Mouse (Mus musculus) ZHBTc4 (cell line): ENCODE results near the gene Stk17b.
"Not testable (repeated sequence)": the region's sequence is repeated elsewhere in the genome, so short reads cannot be mapped to it uniquely, and the experiment has no call there.

Experiments used
- DNase-seq: peaks from one replicate; pipeline ENCODE4 v3.0.0-alpha.2; 2011; ENCODE audit warnings: low read depth, low spot score

Stk17b gene

GRCm38 (mm10) chr1:53782079-53782478, 2.9 kb downstream of the Stk17b start:
- no peak for DNase-seq

DNA sequence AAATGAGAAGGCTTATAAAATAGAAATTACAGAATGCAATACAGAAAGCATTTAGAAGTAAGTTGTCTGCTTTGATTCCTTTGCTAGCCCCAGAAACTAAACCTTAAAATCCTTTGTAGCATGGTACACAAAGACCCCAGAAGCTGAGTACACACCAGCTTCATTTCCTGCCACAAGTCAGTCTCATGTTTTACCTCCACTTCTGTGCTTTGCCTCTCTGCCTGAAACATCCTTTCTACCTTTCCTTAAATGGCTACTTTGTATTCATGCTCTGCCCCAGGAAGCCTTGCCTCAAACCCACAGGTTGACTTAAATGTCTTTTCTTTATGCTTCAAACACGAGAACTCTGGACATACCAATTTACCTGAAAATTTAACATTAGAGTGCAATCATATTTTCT, 3.7 kb downstream of the Stk17b start:
- no peak for DNase-seq

- DNase-seq, result no peak
Observed at GRCm38 (mm10) chr1:53776176-53776905, 8.7 kb downstream of the Stk17b start.

DNA sequence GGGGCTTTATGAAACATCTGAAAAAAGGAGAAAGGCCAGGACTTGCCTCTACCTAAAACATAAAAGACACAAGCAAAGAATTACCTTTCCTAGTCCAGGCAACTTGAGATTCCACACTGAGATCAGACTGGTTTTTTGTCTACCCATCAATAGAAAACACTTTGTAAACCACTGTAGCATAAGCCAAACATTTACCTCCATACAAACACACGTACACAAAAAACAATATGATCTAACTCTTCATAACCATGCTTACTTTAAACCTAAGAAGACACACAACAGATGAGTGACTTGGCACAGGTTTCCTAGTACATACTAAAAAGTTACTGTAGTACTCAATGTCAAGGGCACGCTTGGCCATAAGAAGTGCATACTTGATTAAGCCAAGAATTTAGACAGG, 9.5 kb downstream of the Stk17b start:
- no peak for DNase-seq

- DNase-seq, result no peak
Observed at GRCm38 (mm10) chr1:53775036-53775435, 10.0 kb downstream of the Stk17b start.

- no peak for DNase-seq
Observed at GRCm38 (mm10) chr1:53774571-53774970, 10.5 kb downstream of the Stk17b start.

DNA sequence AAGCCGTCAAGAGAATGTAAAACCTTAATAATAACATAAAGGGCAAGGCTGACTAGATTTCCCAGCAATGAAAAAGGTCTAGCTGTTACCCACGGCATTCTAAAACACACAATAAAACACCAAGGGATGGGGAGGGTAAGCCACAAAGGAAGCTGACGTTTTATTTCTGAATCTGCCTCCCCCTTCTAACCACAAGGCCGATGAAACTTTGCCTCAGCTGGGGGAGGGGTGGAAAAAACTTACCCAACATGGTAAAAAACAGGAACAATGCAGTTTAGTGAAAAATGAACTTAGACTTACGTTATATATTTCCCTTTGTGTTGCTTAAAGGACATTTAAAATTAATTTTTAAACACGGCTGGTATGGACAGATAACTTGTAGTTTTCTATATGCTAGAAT, 11.0 kb downstream of the Stk17b start:
- no peak for DNase-seq

DNA sequence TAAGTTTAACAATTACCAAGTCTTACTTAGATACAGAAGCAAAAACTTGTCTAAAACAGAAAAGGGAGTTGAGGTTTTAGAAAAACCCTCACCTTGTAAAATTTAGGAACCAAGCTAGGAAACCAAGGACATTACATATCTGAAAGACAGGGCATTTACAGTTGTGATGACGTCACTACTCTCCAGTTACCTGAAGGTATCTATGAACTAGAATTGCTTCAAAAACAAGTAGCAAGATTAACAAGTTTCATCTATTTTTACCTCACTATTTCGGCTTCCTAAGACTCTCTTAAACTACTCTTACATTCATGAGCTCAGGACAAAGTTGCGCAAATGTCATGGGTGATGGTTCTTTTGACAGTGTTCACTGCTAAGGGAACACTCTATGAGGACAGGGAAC, 12.1 kb downstream of the Stk17b start:
- no peak for DNase-seq

DNA sequence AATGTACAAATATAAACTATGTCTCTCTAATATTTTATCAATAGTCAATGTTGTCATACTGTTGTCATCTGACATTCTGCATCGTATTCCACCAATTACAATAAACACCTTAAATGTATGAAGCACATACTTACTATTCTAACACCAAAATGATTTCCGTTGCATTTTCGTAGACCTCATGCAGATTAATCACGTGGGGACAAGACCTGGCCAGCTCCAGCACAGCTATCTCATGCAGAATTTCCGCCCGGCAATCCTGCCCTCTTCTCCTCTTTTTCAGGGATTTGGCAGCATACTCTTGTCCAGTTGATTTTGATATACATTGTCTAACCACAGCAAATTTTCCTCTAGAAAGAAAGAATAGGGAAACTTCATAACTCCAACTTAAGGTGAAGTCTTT, 13.5 kb downstream of the Stk17b start:
- DNase-seq, result no peak

- no peak for DNase-seq
Observed at GRCm38 (mm10) chr1:53766112-53766511, 18.9 kb downstream of the Stk17b start.

- DNase-seq, result no peak
Observed at GRCm38 (mm10) chr1:53757316-53757715, 27.7 kb downstream of the Stk17b start.

- not testable (repeated sequence) for DNase-seq
Observed at GRCm38 (mm10) chr1:53753501-53753900, 31.5 kb downstream of the Stk17b start.

DNA sequence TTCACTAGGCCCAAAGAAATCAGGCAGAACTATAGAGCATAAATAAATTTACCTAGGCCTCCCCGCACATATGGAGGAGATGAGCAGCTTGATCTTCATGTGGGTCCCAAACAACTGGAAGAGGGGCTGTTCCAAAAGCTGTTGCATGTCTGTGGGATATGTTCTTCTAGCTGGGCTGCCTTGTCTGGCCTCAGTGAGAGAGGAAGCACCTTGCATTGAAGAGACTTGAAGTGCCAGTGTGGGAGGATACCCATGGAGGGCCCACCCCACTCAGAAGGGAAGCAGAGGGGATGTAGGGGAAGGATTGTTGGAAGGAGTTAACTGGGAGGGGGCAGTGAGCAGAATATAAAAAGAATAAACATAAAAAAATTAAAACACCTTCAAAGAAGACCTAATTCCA, 33.9 kb downstream of the Stk17b start:
- peak; percentile 58 for DNase-seq

GRCm38 (mm10) chr1:53750697-53751096, 34.3 kb downstream of the Stk17b start:
- DNase-seq, result peak; percentile 56

DNA sequence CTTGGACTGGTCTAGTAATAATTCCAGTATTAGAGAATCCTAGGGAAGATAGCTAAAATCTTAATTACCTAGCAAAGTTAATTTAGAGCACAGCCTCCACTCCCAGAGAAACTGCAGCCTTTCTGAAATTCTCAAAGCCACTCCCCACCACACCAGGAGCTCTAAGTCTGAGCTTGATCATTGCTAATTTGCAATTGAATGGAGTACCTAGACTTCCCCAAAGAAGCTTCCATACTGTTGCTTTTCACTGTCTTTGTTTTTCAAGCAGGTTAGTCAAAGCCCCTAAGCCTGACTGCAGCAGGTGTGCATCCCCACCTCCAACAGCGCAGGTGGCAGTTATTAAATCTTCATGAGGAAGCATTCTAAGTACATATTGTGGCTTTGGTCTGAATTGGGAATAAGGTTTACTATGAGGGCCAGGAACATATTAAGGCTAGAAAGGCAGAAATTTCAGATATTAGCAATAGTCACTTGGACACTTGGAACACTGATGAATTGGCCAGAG, 35.1 kb downstream of the Stk17b start:
- DNase-seq, result peak; percentile 86

DNA sequence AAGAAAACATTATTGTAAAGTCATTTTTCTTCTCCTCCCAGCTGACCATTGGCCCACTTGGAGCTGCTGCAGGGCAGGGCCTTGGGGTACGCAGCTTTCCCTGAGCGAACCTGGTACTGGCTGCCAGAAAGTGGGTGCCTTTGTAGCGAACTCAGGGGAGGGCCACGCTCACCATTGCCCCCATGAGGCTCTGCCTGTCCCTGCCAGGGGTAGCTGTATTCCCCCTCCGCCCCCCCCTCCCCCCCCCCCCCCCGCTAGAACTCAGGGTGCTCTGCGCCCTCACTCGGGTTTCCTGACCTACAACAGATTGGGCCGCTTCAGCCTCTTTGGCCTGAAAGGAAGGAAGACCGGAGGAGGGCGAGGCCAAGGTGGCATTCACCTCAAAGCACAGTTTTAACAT, 36.5 kb downstream of the Stk17b start:
- DNase-seq, result peak; percentile 43

- peak; percentile 69 for DNase-seq
Observed at GRCm38 (mm10) chr1:53746001-53746400, 39.0 kb downstream of the Stk17b start.

DNA sequence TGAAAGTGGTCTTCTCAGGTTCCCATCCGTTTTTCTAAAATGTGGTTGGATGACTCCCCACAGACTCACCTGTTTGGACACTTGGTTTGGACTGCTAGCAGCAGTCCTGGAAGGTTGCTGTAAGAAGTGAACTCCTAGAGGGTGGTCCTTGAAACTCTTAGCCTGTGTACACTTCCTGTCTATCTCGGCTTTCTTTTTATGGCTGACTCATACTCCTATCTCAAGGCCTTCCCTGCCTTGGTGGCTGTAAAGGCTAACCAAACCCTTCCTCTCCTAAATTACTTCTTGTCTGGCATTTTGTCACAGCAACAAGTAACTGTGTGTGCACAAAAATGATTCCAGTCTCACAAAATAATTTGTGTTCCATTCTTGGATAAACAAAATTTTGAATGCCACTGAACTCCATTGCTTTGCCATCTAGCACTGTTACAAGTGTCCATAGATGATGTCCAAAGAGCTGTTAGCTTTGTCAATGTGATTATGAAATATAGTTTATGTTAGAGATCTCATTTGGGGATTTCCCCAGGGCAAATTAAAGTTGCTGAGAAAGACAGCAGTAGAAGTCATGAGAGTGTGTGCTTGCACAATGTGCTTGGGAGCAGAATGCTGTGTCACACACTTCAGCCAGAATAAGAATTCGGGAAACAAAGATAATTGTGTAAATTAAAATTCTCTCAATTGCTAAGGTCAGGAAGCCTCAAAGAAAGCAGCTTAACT, 43.1 kb downstream of the Stk17b start:
- no peak for DNase-seq

GRCm38 (mm10) chr1:53740777-53741336, 44.2 kb downstream of the Stk17b start:
- no peak for DNase-seq

GRCm38 (mm10) chr1:53740077-53740776, 44.8 kb downstream of the Stk17b start:
- not testable (repeated sequence) for DNase-seq

DNA sequence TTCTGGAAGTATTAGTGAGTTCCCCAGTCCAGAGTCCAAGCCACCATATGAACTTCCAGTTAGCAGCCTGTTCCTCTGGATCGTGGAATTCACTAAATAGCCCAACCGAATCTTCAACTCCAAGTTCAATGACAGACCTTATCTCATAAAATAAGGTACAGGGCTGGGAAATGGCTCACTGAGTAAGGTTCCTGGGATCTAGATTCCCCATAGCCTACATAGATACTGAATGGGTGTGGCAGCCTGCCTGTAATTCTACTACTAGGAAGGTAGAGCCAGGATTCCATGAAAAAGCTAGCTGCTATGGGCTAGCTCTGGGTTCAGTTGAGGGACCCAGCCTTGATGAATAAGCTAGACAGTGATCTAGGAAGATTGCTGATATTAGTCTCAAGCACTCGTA, 48.4 kb downstream of the Stk17b start:
- no peak for DNase-seq
